Mouse (Mus musculus) lung, embryonic 14.5 days (tissue): ENCODE results near the gene Dlx4. TPM values are rescaled to one million over a fixed set of nuclear protein-coding genes. Genes with fewer than 3 reads are reported as not detected.
A peak's percentile ranks its signal among the peaks of the same experiment; 100 is the strongest.

Source experiments
- ATAC-seq: fragments of 200-750 bp; cut with Nextera tagmentation; 2 replicates; pipeline ENCODE4 v1.8.0; 2017; ENCODE audit warnings: mild to moderate bottlenecking, moderate TSS enrichment, moderate library complexity; ENCODE audit not compliant: insufficient read depth
- DNase-seq: peaks from one replicate; pipeline ENCODE4 v3.0.0-alpha.2; 2015
- H3K27ac ChIP-seq: fragments of 300-500 bp; sonication (generic); 2 replicates; pipeline ENCODE4 v1.5.1; 2014; ENCODE audit warnings: low read depth, mild to moderate bottlenecking, moderate library complexity
- H3K27me3 ChIP-seq: fragments of 300-500 bp; sonication (generic); 2 replicates; pipeline ENCODE4 v1.6.1; 2014; ENCODE audit warnings: low read length, control low read depth; ENCODE audit not compliant: insufficient read depth
- H3K36me3 ChIP-seq: fragments of 300-500 bp; sonication (generic); 2 replicates; pipeline ENCODE4 v1.6.1; 2014; ENCODE audit warnings: control low read depth; ENCODE audit not compliant: insufficient read depth
- H3K4me1 ChIP-seq: fragments of 300-500 bp; sonication (generic); 2 replicates; pipeline ENCODE4 v1.6.1; 2014; ENCODE audit warnings: antibody characterized with exemption, control low read depth; ENCODE audit not compliant: insufficient read depth
- H3K4me2 ChIP-seq: fragments of 300-500 bp; sonication (generic); 2 replicates; pipeline ENCODE4 v1.6.1; 2014; ENCODE audit warnings: mild to moderate bottlenecking
- H3K4me3 ChIP-seq: fragments of 300-500 bp; sonication (generic); 2 replicates; pipeline ENCODE4 v1.5.1; 2014; ENCODE audit warnings: low read depth, low read length
- H3K9ac ChIP-seq: fragments of 300-500 bp; sonication (generic); 2 replicates; pipeline ENCODE4 v1.6.1; 2014
- H3K9me3 ChIP-seq: fragments of 300-500 bp; sonication (generic); 2 replicates; pipeline ENCODE4 v1.6.1; 2016; ENCODE audit warnings: low read depth, low read length, control low read depth
- CTCF ChIP-seq: IDR thresholded peaks from 2 replicates; pipeline ENCODE4 v1.5.1; 2016; ENCODE audit warnings: antibody characterized with exemption, low read depth
- WGBS: fragments of 180-500 bp; shearing (Covaris S2); extraction: QIAGEN DNeasy Blood & Tissue Kit; methylation state at CpG from one replicate; pipeline ENCODE4 v1.1.7; 2014; 5-methylcytosine and 5-hydroxymethylcytosine counted together
- polyA plus RNA-seq: library from polyadenylated mRNA; unstranded; fragments of >200 nt; fragmentation: Nextera tagmentation; extraction: Ambion mirVana; gene quantifications from 2 replicates; pipeline ENCODE4 v1.2.1, GENCODE M21; 2014

Dlx4 gene
- polyA plus RNA-seq, 1 experiment from 2014 or later, result 0.57 TPM

DNA sequence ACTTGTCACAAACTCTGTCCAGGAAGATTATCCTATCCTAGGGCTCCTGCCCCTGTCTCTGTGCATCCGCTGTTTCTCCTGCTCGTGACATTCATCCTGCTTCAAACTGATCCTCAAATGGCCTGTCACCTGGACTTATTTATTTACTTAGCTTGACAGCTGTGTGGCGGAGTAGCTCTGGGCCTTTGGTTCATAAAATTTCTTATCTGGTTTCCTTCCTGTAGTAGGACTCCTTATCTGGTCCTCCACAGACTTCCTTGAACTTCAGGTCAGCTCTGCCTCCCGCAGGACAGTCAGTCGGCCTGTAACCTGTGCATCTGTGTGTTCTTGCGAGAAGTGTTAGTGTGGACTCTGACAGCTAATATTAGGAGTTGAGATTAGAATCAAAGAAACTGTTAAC lies 41.8 kb downstream of the Dlx4 start:
- no peaks in the 10 kb centered on the region for H3K27me3 ChIP-seq
- peak overlapping the region; percentile 49; the same call in 1 of the 2 replicates for H3K27ac ChIP-seq
- H3K36me3 ChIP-seq, result no peaks in the 10 kb centered on the region
- H3K4me2 ChIP-seq, result peak overlapping the region; percentile 57; the same call in 1 of the 2 replicates
- ATAC-seq, result no peak
- H3K9ac ChIP-seq, result no peak overlapping the region
- WGBS, result 30% methylated on average over 6 of the region's 6 CpGs
- no peak for TF ChIP-seq CTCF
- no peak for DNase-seq
- H3K9me3 ChIP-seq, result no peaks in the 10 kb centered on the region
- peaks cover 16% of the 10 kb centered on the region; the same call in 1 of the 2 replicates for H3K4me1 ChIP-seq
- 0 out of 2 replicates have a peak overlapping the region, but pooled peaks have one; percentile 1 for H3K4me3 ChIP-seq

- Histone ChIP-seq H3K4me3 (no peak overlapping the region), H3K4me2 (no peak overlapping the region), H3K27ac (no peak overlapping the region; the same call in 1 of the 2 replicates), H3K9ac (no peak overlapping the region), H3K36me3 (no peaks in the 10 kb centered on the region), H3K4me1 (peaks cover 21% of the 10 kb centered on the region), H3K9me3 (no peaks in the 10 kb centered on the region), H3K27me3 (no peaks in the 10 kb centered on the region)
- DNase-seq, result peak; percentile 67
- TF ChIP-seq CTCF, result no peak
- ATAC-seq, result no peak
- 81% methylated on average over 19 of the region's 19 CpGs for WGBS
Measured at GRCm38 (mm10) chr11:95102161-95102904, 43.7 kb downstream of the Dlx4 start.

- Histone ChIP-seq H3K4me2 (no peak overlapping the region), H3K4me3 (no peak overlapping the region), H3K9me3 (no peaks in the 10 kb centered on the region), H3K27me3 (no peaks in the 10 kb centered on the region), H3K27ac (no peak overlapping the region), H3K4me1 (peaks cover 30% of the 10 kb centered on the region), H3K9ac (no peak overlapping the region), H3K36me3 (no peaks in the 10 kb centered on the region)
- no peak for TF ChIP-seq CTCF
- DNase-seq (no peak), ATAC-seq (no peak)
- 19% methylated on average over 16 of the region's 16 CpGs for WGBS
Measured at GRCm38 (mm10) chr11:95101071-95101788, 44.8 kb downstream of the Dlx4 start.

GRCm38 (mm10) chr11:95100393-95100792 lies 45.7 kb downstream of the Dlx4 start:
- ATAC-seq, result no peak
- peaks cover 32% of the 10 kb centered on the region for H3K4me1 ChIP-seq
- no peaks in the 10 kb centered on the region for H3K27me3 ChIP-seq
- no peaks in the 10 kb centered on the region for H3K9me3 ChIP-seq
- no peaks in the 10 kb centered on the region for H3K36me3 ChIP-seq
- H3K27ac ChIP-seq, result no peak overlapping the region
- H3K4me2 ChIP-seq, result no peak overlapping the region
- peak; percentile 69 for DNase-seq
- 43% methylated on average over 3 of the region's 3 CpGs for WGBS
- TF ChIP-seq CTCF, result peak; percentile 23; the same call in 1 of the 2 replicates
- no peak overlapping the region for H3K4me3 ChIP-seq
- no peak overlapping the region for H3K9ac ChIP-seq

- DNase-seq (no peak), ATAC-seq (no peak)
- no peaks in the 10 kb centered on the region for H3K36me3 ChIP-seq
- TF ChIP-seq CTCF, result no peak
- no peak overlapping the region for H3K27ac ChIP-seq
- no peak overlapping the region for H3K9ac ChIP-seq
- H3K4me3 ChIP-seq, result no peak overlapping the region
- WGBS, result 72% methylated on average over 5 of the region's 5 CpGs
- H3K4me2 ChIP-seq, result no peak overlapping the region
- no peaks in the 10 kb centered on the region for H3K9me3 ChIP-seq
- no peaks in the 10 kb centered on the region for H3K27me3 ChIP-seq
- H3K4me1 ChIP-seq, result peaks cover 20% of the 10 kb centered on the region
Measured at GRCm38 (mm10) chr11:95098346-95099095, 47.5 kb downstream of the Dlx4 start.

DNA sequence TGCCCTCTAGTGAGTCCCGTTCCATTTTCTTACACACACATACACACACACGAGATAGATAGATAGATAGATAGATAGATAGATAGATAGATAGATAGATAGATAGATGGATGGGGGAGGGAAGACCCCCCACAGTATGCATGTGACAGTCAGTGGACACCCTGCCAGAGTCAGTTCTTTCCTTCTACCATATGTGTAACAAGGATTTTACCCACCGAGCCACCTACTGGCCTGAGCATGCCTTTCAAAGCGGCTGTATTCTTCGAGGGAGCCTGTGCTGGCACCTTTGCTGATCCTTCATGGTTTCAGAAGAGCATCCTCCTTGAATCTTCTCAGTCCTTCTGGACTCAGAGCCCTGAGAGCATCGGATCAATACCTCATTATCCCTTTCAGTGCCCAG lies 48.2 kb downstream of the Dlx4 start:
- ATAC-seq (no peak), DNase-seq (no peak)
- Histone ChIP-seq H3K9ac (no peak overlapping the region), H3K4me1 (peaks cover 20% of the 10 kb centered on the region), H3K27me3 (no peaks in the 10 kb centered on the region), H3K4me2 (no peak overlapping the region), H3K9me3 (no peaks in the 10 kb centered on the region), H3K4me3 (no peak overlapping the region), H3K36me3 (no peaks in the 10 kb centered on the region), H3K27ac (no peak overlapping the region; the same call in 1 of the 2 replicates)
- 57% methylated on average over 6 of the region's 6 CpGs for WGBS
- peak; percentile 37 for TF ChIP-seq CTCF
